Mouse (Mus musculus): ENCODE results near the gene Bbx.

The Bbx gene

DNA sequence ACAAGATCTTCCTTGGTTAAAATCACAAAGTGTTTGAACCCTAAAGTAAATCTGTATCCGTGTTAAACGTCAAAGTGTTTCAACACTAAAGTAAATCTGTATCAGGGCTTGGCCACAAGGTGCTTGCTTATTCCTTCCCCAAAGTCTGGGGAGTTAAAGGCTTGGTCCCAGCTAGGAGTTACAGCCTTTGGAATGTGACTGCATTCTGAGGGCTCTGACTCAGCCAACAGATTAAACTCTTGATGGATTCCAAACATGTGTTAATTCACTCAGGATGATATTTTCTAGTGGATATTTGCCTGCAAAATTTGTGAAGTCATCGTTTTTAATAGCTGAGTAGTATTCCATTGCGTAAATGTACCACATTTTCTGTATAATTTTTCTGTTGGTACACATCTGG, 120.6 kb downstream of the Bbx start:
- DNase-seq (ENCODE audit: low read depth), result no peak

- DNase-seq (ENCODE audit: low read depth), result no peak
Measured at GRCm38 (mm10) chr16:50309411-50310042, 122.7 kb downstream of the Bbx start.

GRCm38 (mm10) chr16:50308256-50308655, 123.9 kb downstream of the Bbx start:
- no peak for DNase-seq (ENCODE audit: low read depth)

GRCm38 (mm10) chr16:50307231-50307630, 125.0 kb downstream of the Bbx start:
- DNase-seq (ENCODE audit: low read depth), result no peak

DNA sequence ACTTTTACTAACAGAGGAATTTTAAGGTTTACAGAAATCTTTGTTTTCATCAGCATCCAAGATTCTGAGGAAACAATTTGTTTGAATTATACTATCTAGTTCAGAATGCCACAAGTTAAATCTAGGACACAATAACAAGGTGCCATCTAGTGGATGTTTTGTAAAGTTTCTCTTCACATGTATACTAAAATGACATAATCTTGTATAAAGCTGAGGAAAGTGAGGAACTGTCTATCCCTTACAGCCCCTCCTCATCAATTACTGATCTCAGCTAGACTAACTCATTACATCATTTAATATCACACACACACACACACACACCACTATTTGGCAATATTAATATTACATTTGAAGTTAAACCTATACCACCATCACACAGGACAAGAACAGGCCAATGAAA, 125.5 kb downstream of the Bbx start:
- peak; percentile 60 for DNase-seq (ENCODE audit: low read depth)

DNA sequence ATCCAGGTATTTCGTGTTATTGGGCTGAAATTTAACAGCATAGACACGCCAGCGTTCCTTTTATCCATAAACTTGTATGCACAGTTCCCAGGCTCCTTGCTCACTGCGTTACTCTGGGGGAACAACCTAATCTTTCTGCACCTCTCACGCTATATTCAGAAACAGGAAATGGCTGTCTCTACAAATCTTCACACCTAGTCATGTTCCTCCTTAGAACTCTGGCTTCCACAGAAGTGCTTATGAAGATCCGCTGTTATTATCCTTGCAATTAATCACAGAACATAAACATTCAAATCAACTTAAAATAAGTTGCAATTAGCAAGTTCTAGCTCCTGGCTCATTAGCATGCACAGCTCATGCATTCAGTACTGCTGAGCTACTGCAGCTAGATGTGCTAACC, 127.0 kb downstream of the Bbx start:
- peak; percentile 56 for DNase-seq (ENCODE audit: low read depth)

DNA sequence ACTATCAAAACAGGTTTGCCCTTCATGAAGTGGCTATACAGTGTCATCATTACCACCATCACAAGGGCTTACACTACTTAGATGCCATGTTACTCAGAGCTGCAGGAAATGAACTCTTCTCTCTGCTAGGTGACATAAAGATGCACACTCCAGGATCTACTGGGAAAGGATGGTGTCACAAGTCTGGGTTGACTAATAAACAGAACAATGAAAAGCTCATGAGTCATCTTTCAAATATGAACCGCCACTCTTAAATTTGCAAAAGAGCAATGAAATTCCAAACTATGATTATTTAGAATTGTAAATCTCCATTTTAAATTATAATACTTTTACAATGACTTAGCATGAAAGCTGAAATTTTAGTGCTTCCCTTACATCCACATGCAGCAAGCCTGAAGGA, 129.6 kb downstream of the Bbx start:
- no peak for DNase-seq (ENCODE audit: low read depth)

- DNase-seq (ENCODE audit: low read depth), result peak; percentile 54
Measured at GRCm38 (mm10) chr16:50298743-50299443, 133.3 kb downstream of the Bbx start.

- peak; percentile 44 for DNase-seq (ENCODE audit: low read depth)
Measured at GRCm38 (mm10) chr16:50293502-50294228, 138.5 kb downstream of the Bbx start.

GRCm38 (mm10) chr16:50292834-50293233, 139.4 kb downstream of the Bbx start:
- no peak for DNase-seq (ENCODE audit: low read depth)

DNA sequence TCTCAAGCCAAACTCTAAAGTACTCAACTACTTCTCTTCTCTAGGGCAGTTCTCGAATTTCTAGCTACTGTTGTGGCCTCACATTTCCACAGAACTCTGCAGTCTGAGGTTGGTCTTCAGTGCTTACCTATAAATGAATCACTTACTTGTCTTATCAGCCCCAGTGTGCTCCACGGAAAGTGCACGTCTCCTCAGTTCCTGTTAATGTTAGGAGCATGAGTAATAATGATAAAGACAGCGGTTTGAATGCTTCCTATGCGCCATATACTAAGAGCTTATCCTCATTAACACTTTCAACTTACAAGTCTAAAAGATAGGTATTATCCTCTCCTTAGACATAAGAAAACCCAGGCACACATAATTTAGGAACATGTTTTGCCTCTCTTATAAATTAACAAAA, 142.4 kb downstream of the Bbx start:
- DNase-seq (ENCODE audit: low read depth), result peak; percentile 50

- no peak for DNase-seq (ENCODE audit: low read depth)
Measured at GRCm38 (mm10) chr16:50272813-50273212, 159.4 kb downstream of the Bbx start.

- no peak for DNase-seq (ENCODE audit: low read depth)
Measured at GRCm38 (mm10) chr16:50262647-50263046, 169.5 kb downstream of the Bbx start.

DNA sequence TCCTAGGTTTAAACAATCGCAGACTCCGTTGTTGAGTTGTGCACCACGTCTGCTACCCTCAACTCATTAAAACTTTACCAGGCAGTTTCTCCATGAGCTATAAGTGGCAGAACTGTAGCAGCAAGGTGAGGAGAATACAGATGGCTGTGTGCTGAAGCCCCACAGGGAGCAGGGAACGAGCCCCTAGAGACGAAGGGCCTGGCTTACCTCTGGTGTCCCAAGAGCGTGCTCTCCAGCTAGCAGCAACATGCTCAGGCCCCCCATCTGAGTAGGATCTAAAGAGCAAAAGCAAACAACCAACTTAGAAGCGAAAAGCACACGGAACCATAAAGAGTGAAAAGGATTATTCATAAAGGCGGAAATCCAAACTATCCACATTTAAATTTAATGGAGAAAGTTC, 170.0 kb downstream of the Bbx start:
- DNase-seq (ENCODE audit: low read depth), result no peak

DNA sequence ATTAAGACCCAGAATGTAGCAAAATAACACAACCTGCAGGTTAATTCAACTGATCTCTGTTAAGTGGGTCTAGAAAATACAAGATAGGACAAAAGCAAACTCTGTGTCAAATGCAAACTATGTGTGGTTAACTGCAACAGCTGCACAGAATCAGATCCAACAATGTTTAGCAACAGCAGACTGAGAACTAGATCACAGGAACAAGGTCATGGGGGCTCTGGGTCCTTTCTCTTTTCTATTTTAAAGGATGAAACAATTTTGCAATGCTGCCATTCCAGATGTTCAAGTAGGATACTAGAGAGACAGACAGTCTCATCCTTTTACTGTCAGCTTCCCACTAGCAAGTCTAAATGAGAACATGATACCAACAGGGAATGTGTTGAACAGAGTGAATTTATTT, 170.4 kb downstream of the Bbx start:
- DNase-seq (ENCODE audit: low read depth), result no peak

- peak; percentile 72 for DNase-seq (ENCODE audit: low read depth)
Measured at GRCm38 (mm10) chr16:50254522-50255159, 177.5 kb downstream of the Bbx start.

DNA sequence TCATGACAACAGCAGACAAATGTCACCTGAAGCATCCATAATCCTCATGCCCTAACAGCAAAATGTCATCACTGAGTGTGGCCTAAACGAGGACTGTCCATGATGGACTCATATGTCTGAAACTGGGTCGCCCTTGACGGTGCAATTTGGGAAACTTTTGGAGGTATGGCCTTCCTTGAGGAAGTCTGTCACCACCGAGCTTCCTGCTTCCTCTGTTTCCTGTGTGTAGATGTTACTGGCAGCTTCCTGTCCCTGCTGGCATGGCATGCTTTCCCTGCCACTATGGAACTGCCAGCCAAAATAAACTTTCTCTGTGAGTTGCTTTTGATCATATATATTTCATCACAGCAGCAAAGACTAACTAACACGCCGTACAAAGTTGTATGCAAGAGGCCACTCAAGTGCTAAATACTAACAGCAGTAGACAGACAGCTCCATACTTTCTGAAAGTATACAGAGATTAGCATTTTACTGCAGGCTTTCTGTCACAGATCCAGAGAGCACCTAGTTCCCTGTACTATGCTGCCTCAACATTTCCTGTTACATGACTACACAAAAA, 180.7 kb downstream of the Bbx start:
- no peak for DNase-seq (ENCODE audit: low read depth)

DNA sequence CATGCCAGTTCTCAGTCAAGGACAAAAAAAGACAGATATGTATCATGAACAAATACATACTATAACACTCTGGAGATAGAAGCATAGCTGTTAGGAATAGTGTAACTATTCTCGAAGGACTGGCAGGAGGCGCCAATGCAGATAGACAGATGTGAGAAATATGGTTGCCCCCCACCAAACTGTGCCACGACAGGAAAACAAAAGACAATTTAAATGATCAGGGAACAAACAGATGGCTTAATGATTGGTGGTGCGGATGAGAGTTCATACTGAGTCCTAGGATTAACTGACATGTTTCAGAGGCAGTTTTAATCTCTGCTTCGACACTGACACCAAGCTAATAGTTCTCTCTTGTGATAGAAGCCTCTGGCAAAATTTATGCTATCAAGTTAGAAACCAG, 181.7 kb downstream of the Bbx start:
- DNase-seq (ENCODE audit: low read depth), result no peak

GRCm38 (mm10) chr16:50249036-50249435, 183.2 kb downstream of the Bbx start:
- DNase-seq (ENCODE audit: low read depth), result no peak

- no peak for DNase-seq (ENCODE audit: low read depth)
Measured at GRCm38 (mm10) chr16:50242444-50242843, 189.7 kb downstream of the Bbx start.

DNA sequence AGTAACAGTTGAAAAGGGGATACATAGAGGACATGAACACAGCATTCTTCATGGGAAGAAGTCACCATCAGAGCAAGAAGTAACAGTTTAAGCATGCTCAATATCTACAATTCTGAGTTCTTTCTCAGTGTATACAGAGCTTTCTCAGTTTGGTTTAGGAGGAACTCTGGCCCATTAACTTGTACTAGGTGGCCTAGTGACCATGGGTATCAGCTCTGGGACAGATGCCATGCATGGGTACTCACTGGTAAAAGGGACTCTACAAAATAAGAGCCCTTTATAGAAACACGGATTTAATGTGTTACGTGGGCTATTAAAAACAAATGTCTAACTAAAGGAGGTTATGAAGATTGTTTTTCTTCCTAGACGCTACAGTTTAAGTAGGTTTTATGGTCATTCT, 190.6 kb downstream of the Bbx start:
- no peak for DNase-seq (ENCODE audit: low read depth)

- no peak for DNase-seq (ENCODE audit: low read depth)
Measured at GRCm38 (mm10) chr16:50235231-50235630, 197.0 kb downstream of the Bbx start.
